Mouse (Mus musculus) left cerebral cortex, postnatal 25 days (tissue): ENCODE measurements around the gene Abhd6. TPM values are rescaled to one million over a fixed set of nuclear protein-coding genes. Genes with fewer than 3 reads are reported as not detected.

Experiments
- DNase-seq, 2 experiments: peaks; one replicate each; pipeline ENCODE4 v3.0.0; 2022; ENCODE audit warnings: low spot score in 2 of 2, mixed read lengths in 1 of 2
- intact Hi-C: fragments of 180-260 bp; cut with DNase I; formaldehyde crosslinking; loops from one replicate; pipeline ENCODE4 v1.15.1; 2025
- total RNA-seq, 2 experiments: library from RNA; stranded (reverse); gene quantifications; 2 replicates each; pipeline ENCODE4 v1.2.3; 2021

Abhd6 gene
- total RNA-seq, 2 experiments from 2014 or later = 71.1 to 80.6 TPM

- DNase-seq = no peak
- intact Hi-C loops = no loop called here
These were observed 21.8 kb downstream of the Abhd6 start for GRCm38 (mm10) chr14:8024469-8024868.

GRCm38 (mm10) chr14:8024936-8025335, 22.2 kb downstream of the Abhd6 start:
- intact Hi-C loops = no loop called here
- DNase-seq = no peak

- peak in 1 of 2 experiments; percentile 42 for DNase-seq
- intact Hi-C loops = no loop called here
These were observed 24.2 kb downstream of the Abhd6 start for GRCm38 (mm10) chr14:8026769-8027531.

GRCm38 (mm10) chr14:8028086-8028485, 25.4 kb downstream of the Abhd6 start:
- intact Hi-C loops = no loop called here

GRCm38 (mm10) chr14:8029752-8030151, 27.1 kb downstream of the Abhd6 start:
- DNase-seq = no peak
- intact Hi-C loops = no loop called here

More at GRCm38 (mm10) chr14:8028086-8028485, 25.4 kb downstream of the Abhd6 start:
- DNase-seq = no peak

- peak in 1 of 2 experiments; percentile 24 for DNase-seq
- intact Hi-C loops = no loop called here
These were observed 27.8 kb downstream of the Abhd6 start for GRCm38 (mm10) chr14:8030535-8030934.

- intact Hi-C loops = loop anchor here (2.0 kb wide), 1 partner anchor 30 kb away; the partner anchor contains the start of gene Abhd6
- DNase-seq = peak; percentile 41 to 77
These were observed 29.6 kb downstream of the Abhd6 start for GRCm38 (mm10) chr14:8032087-8032944.

- no peak for DNase-seq
- intact Hi-C loops = no loop called here
These were observed 31.9 kb downstream of the Abhd6 start for GRCm38 (mm10) chr14:8034561-8034960.

- intact Hi-C loops = no loop called here
- DNase-seq = no peak
These were observed 33.2 kb downstream of the Abhd6 start for GRCm38 (mm10) chr14:8035951-8036350.

- intact Hi-C loops = no loop called here
- DNase-seq = no peak
These were observed 33.7 kb downstream of the Abhd6 start for GRCm38 (mm10) chr14:8036406-8036805.

- intact Hi-C loops = no loop called here
- DNase-seq = no peak
These were observed 35.4 kb downstream of the Abhd6 start for GRCm38 (mm10) chr14:8038150-8038549.

- intact Hi-C loops = no loop called here
- DNase-seq = peak; percentile 51 to 68
These were observed 36.2 kb downstream of the Abhd6 start for GRCm38 (mm10) chr14:8038791-8039448.

GRCm38 (mm10) chr14:8040179-8040578, 37.5 kb downstream of the Abhd6 start:
- no peak for DNase-seq
- intact Hi-C loops = no loop called here

GRCm38 (mm10) chr14:8040911-8041678, 38.4 kb downstream of the Abhd6 start:
- DNase-seq = no peak
- intact Hi-C loops = no loop called here

- no peak for DNase-seq
- intact Hi-C loops = no loop called here
These were observed 39.4 kb downstream of the Abhd6 start for GRCm38 (mm10) chr14:8042120-8042519.

GRCm38 (mm10) chr14:8042577-8042976, 39.9 kb downstream of the Abhd6 start:
- intact Hi-C loops = no loop called here
- no peak for DNase-seq

GRCm38 (mm10) chr14:8044330-8044729, 41.6 kb downstream of the Abhd6 start:
- DNase-seq = peak in 1 of 2 experiments; percentile 50
- intact Hi-C loops = loop anchor here (1.0 kb wide), 2 partner anchors 47 to 80 kb away; no protein-coding TSS in a partner anchor

- no peak for DNase-seq
- intact Hi-C loops = loop anchor here (1.0 kb wide), 2 partner anchors 47 to 80 kb away; no protein-coding TSS in a partner anchor
These were observed 42.1 kb downstream of the Abhd6 start for GRCm38 (mm10) chr14:8044786-8045185.

GRCm38 (mm10) chr14:8045187-8045846, 42.6 kb downstream of the Abhd6 start:
- intact Hi-C loops = no loop called here
- DNase-seq = no peak
